Mouse (Mus musculus): Measurements from ENCODE around the gene Bad. TPM values are rescaled to one million over a fixed set of nuclear protein-coding genes. Genes with fewer than 3 reads are reported as not detected.

Bad gene
- total and polyA plus RNA-seq, 3 experiments, result 21.1 to 33.5 (median 25.8) TPM

- H3K4me3 ChIP-seq, result no peak overlapping the region
- H3K27me3 ChIP-seq (ENCODE audit: control insufficient read depth, insufficient read depth, low read length), result no peaks in the 10 kb centered on the region
- no peaks in the 10 kb centered on the region for H3K36me3 ChIP-seq (ENCODE audit: control insufficient read depth, insufficient read depth, low read length)
- H3K9ac ChIP-seq (ENCODE audit: low read depth, low read length), result no peak overlapping the region
- intact Hi-C loops (cut with DNase I), result no loop called here
- TF ChIP-seq EP300 (IDR thresholded peaks at IDR 0.05; ENCODE audit: insufficient read depth, low read depth, low read length) (no peak), CTCF (IDR thresholded peaks at IDR 0.05) (no peak), POLR2A (IDR thresholded peaks at IDR 0.05; ENCODE audit: insufficient read depth, low read depth, low read length) (no peak)
- H3K79me2 ChIP-seq (replicated peaks; ENCODE audit: control insufficient read depth, insufficient read depth, low read length), result no peaks in the 10 kb centered on the region
- no peak for DNase-seq
- H3K4me1 ChIP-seq (ENCODE audit: control insufficient read depth, insufficient read depth, low read length), result peaks cover 7% of the 10 kb centered on the region
- H3K27ac ChIP-seq, result no peak overlapping the region; the same call in 1 of the 2 replicates
- 55% methylated on average over 5 of the region's 5 CpGs for WGBS
Observed at GRCm38 (mm10) chr19:6949951-6950350, 8.3 kb downstream of the Bad start.

- H3K4me3 ChIP-seq, result peak overlapping the region; percentile 67
- intact Hi-C loops (cut with DNase I), result loop anchor here (1.0 kb wide), 2 partner anchors 8 to 26 kb away; partner anchors contain the start of gene Gpr137
- peak overlapping the region; percentile 88 for H3K9ac ChIP-seq (ENCODE audit: low read depth, low read length)
- peak; percentile 65 to 73 for DNase-seq
- H3K36me3 ChIP-seq (ENCODE audit: control insufficient read depth, insufficient read depth, low read length), result no peaks in the 10 kb centered on the region
- H3K27me3 ChIP-seq (ENCODE audit: control insufficient read depth, insufficient read depth, low read length), result no peaks in the 10 kb centered on the region
- H3K27ac ChIP-seq, result peak overlapping the region; percentile 97
- no peaks in the 10 kb centered on the region for H3K79me2 ChIP-seq (replicated peaks; ENCODE audit: control insufficient read depth, insufficient read depth, low read length)
- under 1% methylated on average over 28 of the region's 28 CpGs for WGBS
- TF ChIP-seq POLR2A (IDR thresholded peaks at IDR 0.05; ENCODE audit: insufficient read depth, low read depth, low read length), result peak; percentile 73
- no peak for TF ChIP-seq CTCF (IDR thresholded peaks at IDR 0.05)
- 0 out of 2 replicates have a peak, but pooled peaks have one; percentile 9 for TF ChIP-seq EP300 (IDR thresholded peaks at IDR 0.05; ENCODE audit: insufficient read depth, low read depth, low read length)
- peaks cover 7% of the 10 kb centered on the region for H3K4me1 ChIP-seq (ENCODE audit: control insufficient read depth, insufficient read depth, low read length)
Observed at GRCm38 (mm10) chr19:6950613-6951153, 9.0 kb downstream of the Bad start.

GRCm38 (mm10) chr19:6951381-6951968 lies 9.8 kb downstream of the Bad start:
- TF ChIP-seq CTCF (IDR thresholded peaks at IDR 0.05), result no peak
- peak; percentile 85 for TF ChIP-seq POLR2A (IDR thresholded peaks at IDR 0.05; ENCODE audit: insufficient read depth, low read depth, low read length)
- TF ChIP-seq EP300 (IDR thresholded peaks at IDR 0.05; ENCODE audit: insufficient read depth, low read depth, low read length), result peak; percentile 97
- DNase-seq, result peak; percentile 95 to 98
- no peaks in the 10 kb centered on the region for H3K79me2 ChIP-seq (replicated peaks; ENCODE audit: control insufficient read depth, insufficient read depth, low read length)
- H3K4me3 ChIP-seq, result peak overlapping the region; percentile 67
- H3K27ac ChIP-seq, result peak overlapping the region; percentile 97
- H3K9ac ChIP-seq (ENCODE audit: low read depth, low read length), result peak overlapping the region; percentile 88
- peaks cover 7% of the 10 kb centered on the region for H3K4me1 ChIP-seq (ENCODE audit: control insufficient read depth, insufficient read depth, low read length)
- WGBS, result under 1% methylated on average over 35 of the region's 35 CpGs
- intact Hi-C loops (cut with DNase I), result loop anchor here (1.0 kb wide), 2 partner anchors 9 to 27 kb away; partner anchors contain the start of gene Gpr137
- no peaks in the 10 kb centered on the region for H3K27me3 ChIP-seq (ENCODE audit: control insufficient read depth, insufficient read depth, low read length)
- H3K36me3 ChIP-seq (ENCODE audit: control insufficient read depth, insufficient read depth, low read length), result no peaks in the 10 kb centered on the region

- Histone ChIP-seq H3K27ac (peak overlapping the region; percentile 97), H3K4me1 (ENCODE audit: control insufficient read depth, insufficient read depth, low read length) (peaks cover 7% of the 10 kb centered on the region), H3K79me2 (replicated peaks; ENCODE audit: control insufficient read depth, insufficient read depth, low read length) (no peaks in the 10 kb centered on the region), H3K27me3 (ENCODE audit: control insufficient read depth, insufficient read depth, low read length) (no peaks in the 10 kb centered on the region), H3K4me3 (peak overlapping the region; percentile 67), H3K9ac (ENCODE audit: low read depth, low read length) (peak overlapping the region; percentile 69), H3K36me3 (ENCODE audit: control insufficient read depth, insufficient read depth, low read length) (no peaks in the 10 kb centered on the region)
- intact Hi-C loops (cut with DNase I), result loop anchor here (1.0 to 2.0 kb wide), 4 partner anchors 10 to 28 kb away; partner anchors contain the start of gene Gpr137
- TF ChIP-seq CTCF (IDR thresholded peaks at IDR 0.05), result no peak
- TF ChIP-seq POLR2A (IDR thresholded peaks at IDR 0.05; ENCODE audit: insufficient read depth, low read depth, low read length), result no peak
- TF ChIP-seq EP300 (IDR thresholded peaks at IDR 0.05; ENCODE audit: insufficient read depth, low read depth, low read length), result 0 out of 2 replicates have a peak, but pooled peaks have one; percentile 18
- DNase-seq, result peak; percentile 89 to 92
- under 1% methylated on average over 31 of the region's 31 CpGs for WGBS
Observed at GRCm38 (mm10) chr19:6951994-6952711, 10.5 kb downstream of the Bad start.

GRCm38 (mm10) chr19:6952712-6953037 lies 11.0 kb downstream of the Bad start:
- H3K79me2 ChIP-seq (replicated peaks; ENCODE audit: control insufficient read depth, insufficient read depth, low read length), result no peaks in the 10 kb centered on the region
- H3K36me3 ChIP-seq (ENCODE audit: control insufficient read depth, insufficient read depth, low read length), result no peaks in the 10 kb centered on the region
- peak overlapping the region; percentile 69 for H3K9ac ChIP-seq (ENCODE audit: low read depth, low read length)
- H3K4me3 ChIP-seq, result peak overlapping the region; percentile 67
- H3K4me1 ChIP-seq (ENCODE audit: control insufficient read depth, insufficient read depth, low read length), result peaks cover 7% of the 10 kb centered on the region
- TF ChIP-seq POLR2A (IDR thresholded peaks at IDR 0.05; ENCODE audit: insufficient read depth, low read depth, low read length), result peak; percentile 83
- TF ChIP-seq EP300 (IDR thresholded peaks at IDR 0.05; ENCODE audit: insufficient read depth, low read depth, low read length), result peak; percentile 5; the same call in 1 of the 2 replicates
- no peak for TF ChIP-seq CTCF (IDR thresholded peaks at IDR 0.05)
- H3K27ac ChIP-seq, result peak overlapping the region; percentile 97
- intact Hi-C loops (cut with DNase I), result loop anchor here (1.0 to 2.0 kb wide), 2 partner anchors 14 to 16 kb away; no protein-coding TSS in a partner anchor
- peak; percentile 65 to 75 for DNase-seq
- 5% methylated on average over 3 of the region's 3 CpGs for WGBS
- no peaks in the 10 kb centered on the region for H3K27me3 ChIP-seq (ENCODE audit: control insufficient read depth, insufficient read depth, low read length)
